Mouse (Mus musculus): ENCODE data around the gene Tbc1d32.
"Not testable (repeated sequence)": the region's sequence is repeated elsewhere in the genome, so short reads cannot be mapped to it uniquely, and the experiment has no call there.

Gene Tbc1d32

GRCm38 (mm10) chr10:56228568-56229209 is at the start of gene Tbc1d32:
Tbc1d32 (minus strand) TSS chr10:56228689.
- DNase-seq (ENCODE audit: low spot score) = peak; percentile 91

GRCm38 (mm10) chr10:56227771-56228275 is 666 bp downstream of the Tbc1d32 start:
- no peak for DNase-seq (ENCODE audit: low spot score)

- DNase-seq (ENCODE audit: low spot score) = no peak
Observed at GRCm38 (mm10) chr10:56215797-56216196, 12.7 kb downstream of the Tbc1d32 start.

- no peak for DNase-seq (ENCODE audit: low spot score)
Observed at GRCm38 (mm10) chr10:56210343-56210742, 18.1 kb downstream of the Tbc1d32 start.

GRCm38 (mm10) chr10:56206802-56207404 is 21.6 kb downstream of the Tbc1d32 start:
- DNase-seq (ENCODE audit: low spot score) = no peak

- no peak for DNase-seq (ENCODE audit: low spot score)
Observed at GRCm38 (mm10) chr10:56204348-56204747, 24.1 kb downstream of the Tbc1d32 start.

GRCm38 (mm10) chr10:56199902-56200301 is 28.6 kb downstream of the Tbc1d32 start:
- no peak for DNase-seq (ENCODE audit: low spot score)

GRCm38 (mm10) chr10:56198691-56199090 is 29.8 kb downstream of the Tbc1d32 start:
- no peak for DNase-seq (ENCODE audit: low spot score)

- no peak for DNase-seq (ENCODE audit: low spot score)
Observed at GRCm38 (mm10) chr10:56194310-56194709, 34.2 kb downstream of the Tbc1d32 start.

- no peak for DNase-seq (ENCODE audit: low spot score)
Observed at GRCm38 (mm10) chr10:56181727-56182126, 46.8 kb downstream of the Tbc1d32 start.

GRCm38 (mm10) chr10:56173184-56173583 is 55.3 kb downstream of the Tbc1d32 start:
- no peak for DNase-seq (ENCODE audit: low spot score)

GRCm38 (mm10) chr10:56167721-56168120 is 60.8 kb downstream of the Tbc1d32 start:
- DNase-seq (ENCODE audit: low spot score) = not testable (repeated sequence)

GRCm38 (mm10) chr10:56165758-56166157 is 62.7 kb downstream of the Tbc1d32 start:
- DNase-seq (ENCODE audit: low spot score) = no peak

GRCm38 (mm10) chr10:56164411-56164810 is 64.1 kb downstream of the Tbc1d32 start:
- DNase-seq (ENCODE audit: low spot score) = no peak

GRCm38 (mm10) chr10:56158748-56159147 is 69.7 kb downstream of the Tbc1d32 start:
- no peak for DNase-seq (ENCODE audit: low spot score)

GRCm38 (mm10) chr10:56158207-56158606 is 70.3 kb downstream of the Tbc1d32 start:
- no peak for DNase-seq (ENCODE audit: low spot score)

GRCm38 (mm10) chr10:56156956-56157355 is 71.5 kb downstream of the Tbc1d32 start:
- DNase-seq (ENCODE audit: low spot score) = no peak

GRCm38 (mm10) chr10:56148920-56149319 is 79.6 kb downstream of the Tbc1d32 start:
- DNase-seq (ENCODE audit: low spot score) = no peak

- no peak for DNase-seq (ENCODE audit: low spot score)
Observed at GRCm38 (mm10) chr10:56137191-56137590, 91.3 kb downstream of the Tbc1d32 start.

- DNase-seq (ENCODE audit: low spot score) = no peak
Observed at GRCm38 (mm10) chr10:56129642-56130041, 98.8 kb downstream of the Tbc1d32 start.

- no peak for DNase-seq (ENCODE audit: low spot score)
Observed at GRCm38 (mm10) chr10:56126972-56127371, 101.5 kb downstream of the Tbc1d32 start.

- DNase-seq (ENCODE audit: low spot score) = peak; percentile 40
Observed at GRCm38 (mm10) chr10:56115636-56116180, 112.8 kb downstream of the Tbc1d32 start.

- DNase-seq (ENCODE audit: low spot score) = peak; percentile 63
Observed at GRCm38 (mm10) chr10:56114951-56115635, 113.4 kb downstream of the Tbc1d32 start.

Data from ovary, postnatal 36 days (tissue).